Mouse (Mus musculus) thymus, adult 2 months (tissue): ENCODE measurements around the gene Olfr164. TPM values are rescaled to one million over a fixed set of nuclear protein-coding genes. Genes with fewer than 3 reads are reported as not detected.

Experiments
- DNase-seq: peaks from one replicate; pipeline ENCODE4 v3.0.0; 2021
- H3K27ac ChIP-seq: fragments of 200-500 bp; 2 replicates; pipeline ENCODE4 v1.5.1; 2012; ENCODE audit warnings: low read length, control low read depth; ENCODE audit not compliant: control insufficient read depth, insufficient read depth
- H3K27me3 ChIP-seq: fragments of 200-500 bp; 2 replicates; pipeline ENCODE4 v1.6.1; 2012; ENCODE audit warnings: mild to moderate bottlenecking, low read length, moderate library complexity, mixed read lengths; ENCODE audit not compliant: control insufficient read depth, insufficient read depth
- H3K36me3 ChIP-seq: fragments of 200-500 bp; 2 replicates; pipeline ENCODE4 v1.6.1; 2012; ENCODE audit warnings: mild to moderate bottlenecking, low read length, moderate library complexity; ENCODE audit not compliant: control insufficient read depth, insufficient read depth
- H3K4me1 ChIP-seq: fragments of 200-500 bp; replicated peaks from 2 replicates; pipeline ENCODE4 v1.6.1; 2012; ENCODE audit warnings: low read length; ENCODE audit not compliant: control insufficient read depth, insufficient read depth
- H3K4me3 ChIP-seq: fragments of 200-500 bp; 2 replicates; pipeline ENCODE4 v1.5.1; 2012; ENCODE audit warnings: mild to moderate bottlenecking, low read length, control low read depth, moderate library complexity; ENCODE audit not compliant: control insufficient read depth, insufficient read depth
- CTCF ChIP-seq: fragments of 200-500 bp; IDR thresholded peaks from 2 replicates; pipeline ENCODE4 v1.5.1; 2012; ENCODE audit warnings: mild to moderate bottlenecking, control low read depth, low read length, moderate library complexity, borderline replicate concordance; ENCODE audit not compliant: control insufficient read depth, poor library complexity, insufficient read depth; ENCODE audit errors: extremely low read depth
- POLR2A ChIP-seq: fragments of 200-500 bp; IDR thresholded peaks from 2 replicates; pipeline ENCODE4 v1.6.1; 2012; ENCODE audit warnings: mild to moderate bottlenecking, low read length, control low read depth, moderate library complexity; ENCODE audit not compliant: control insufficient read depth, poor library complexity, insufficient read depth; ENCODE audit errors: extremely low read depth
- WGBS: fragments of 180-500 bp; shearing (Covaris S2); methylation state at CpG from one replicate; pipeline ENCODE4 v1.1.7; 2018; 5-methylcytosine and 5-hydroxymethylcytosine counted together
- polyA plus RNA-seq: library from polyadenylated mRNA; depleted of rRNA; stranded (reverse); fragments of >200 nt; gene quantifications from 2 replicates; pipeline ENCODE4 v1.2.3, GENCODE M21; 2012; rRNA removed

Olfr164 gene
- polyA plus RNA-seq: not detected in 2 replicates

DNA sequence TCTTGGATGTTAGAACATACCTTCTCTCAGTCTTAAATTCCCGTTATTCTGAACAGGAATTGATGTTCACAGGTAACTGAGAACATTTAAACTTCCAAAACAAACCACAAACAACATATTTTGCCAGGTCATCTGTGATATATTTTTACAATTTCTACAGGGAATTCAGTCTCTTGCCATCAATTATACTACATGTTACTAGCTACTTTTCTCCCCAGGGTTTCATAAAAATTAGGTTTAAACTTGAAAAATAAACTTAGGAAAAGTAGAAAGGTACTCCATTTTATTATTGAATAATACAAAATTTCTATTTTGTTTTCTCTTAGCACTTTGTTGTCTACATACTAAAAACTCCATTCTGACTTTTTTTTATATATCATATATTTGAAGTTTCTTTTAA is at the start of gene Olfr164:
Olfr164 (minus strand) TSS at position 101 of the 400 bp plus-strand sequence.
- no peak for TF ChIP-seq POLR2A
- TF ChIP-seq CTCF: no peak
- Histone ChIP-seq H3K27ac (no peak within 1 kb of the TSS), H3K4me3 (no peak within 1 kb of the TSS), H3K27me3 (no peaks in the 10 kb centered on the region), H3K36me3 (no peaks in the 10 kb centered on the region), H3K4me1 (no peaks in the 10 kb centered on the region)
- WGBS: 30% methylated on average over 1 of the region's 1 CpGs
- DNase-seq: no peak

DNA sequence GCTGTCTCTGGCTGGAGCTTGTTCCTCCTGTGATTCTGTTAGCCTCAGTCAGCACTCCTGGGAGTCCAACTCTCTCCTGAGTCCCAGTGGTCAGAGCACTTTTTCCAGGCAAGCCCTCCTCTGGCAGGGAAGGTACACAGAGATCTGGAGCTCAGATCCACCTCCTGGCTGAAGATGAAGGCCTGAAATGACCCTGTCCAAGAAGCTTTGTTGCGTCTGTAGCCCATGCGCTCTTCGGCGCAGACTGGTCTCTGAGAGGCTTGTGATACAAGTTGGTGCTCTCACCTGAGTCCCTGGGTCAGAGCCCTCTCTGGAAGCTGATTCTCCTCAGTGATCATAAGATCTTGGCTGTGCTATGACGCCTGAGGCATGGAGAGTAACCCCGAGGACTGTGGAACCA is 35.2 kb upstream of the Olfr164 start:
- Histone ChIP-seq H3K36me3 (no peaks in the 10 kb centered on the region), H3K27me3 (no peaks in the 10 kb centered on the region), H3K27ac (no peak overlapping the region), H3K4me1 (no peaks in the 10 kb centered on the region), H3K4me3 (no peak overlapping the region)
- no peak for DNase-seq
- 95% methylated on average over 6 of the region's 6 CpGs for WGBS
- TF ChIP-seq POLR2A (no peak), CTCF (no peak)

DNA sequence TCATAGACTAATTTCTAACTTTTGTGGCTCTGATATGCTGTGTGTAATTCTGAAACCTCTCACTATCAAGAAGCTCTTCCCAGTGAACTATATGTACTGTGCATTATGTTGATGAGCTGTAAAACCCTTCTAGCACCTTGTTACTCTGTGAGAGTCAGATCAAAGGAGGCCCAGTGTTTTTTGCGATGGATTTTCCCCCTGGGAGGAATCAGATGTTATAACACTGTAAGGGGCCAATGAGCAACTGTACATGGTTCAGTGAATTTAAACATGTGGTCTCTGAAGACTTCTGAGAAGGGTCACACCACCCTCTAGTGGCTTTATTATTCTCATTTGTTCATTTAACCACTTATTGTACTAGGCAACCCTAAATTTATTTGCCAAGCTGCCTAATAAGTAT is 50.6 kb downstream of the Olfr164 start:
- DNase-seq: no peak
- H3K4me1 ChIP-seq: no peaks in the 10 kb centered on the region
- H3K27me3 ChIP-seq: no peaks in the 10 kb centered on the region
- H3K4me3 ChIP-seq: no peak overlapping the region
- H3K36me3 ChIP-seq: no peaks in the 10 kb centered on the region
- 36% methylated on average over 1 of the region's 1 CpGs for WGBS
- TF ChIP-seq POLR2A: no peak
- no peak for TF ChIP-seq CTCF
- no peak overlapping the region for H3K27ac ChIP-seq

DNA sequence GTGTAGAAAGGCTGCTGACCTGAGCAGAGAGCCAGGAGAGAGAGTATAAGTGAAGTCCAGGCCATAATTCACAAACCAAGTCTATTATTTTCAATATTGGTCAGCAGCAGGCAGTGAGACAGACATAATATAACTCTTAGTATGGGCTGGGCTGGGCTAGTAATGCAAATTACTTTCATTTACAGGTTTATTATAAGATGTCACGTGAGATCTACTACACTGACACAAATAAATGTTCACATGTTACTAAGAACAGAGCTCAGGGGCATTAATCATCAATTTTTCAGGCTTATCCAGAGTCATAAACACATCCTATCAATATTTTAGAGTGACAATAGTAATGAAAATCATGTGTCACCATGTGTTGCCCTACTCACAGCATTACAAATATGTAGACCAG is 53.1 kb downstream of the Olfr164 start:
- 65% methylated on average over 1 of the region's 1 CpGs for WGBS
- no peak overlapping the region for H3K27ac ChIP-seq

DNA sequence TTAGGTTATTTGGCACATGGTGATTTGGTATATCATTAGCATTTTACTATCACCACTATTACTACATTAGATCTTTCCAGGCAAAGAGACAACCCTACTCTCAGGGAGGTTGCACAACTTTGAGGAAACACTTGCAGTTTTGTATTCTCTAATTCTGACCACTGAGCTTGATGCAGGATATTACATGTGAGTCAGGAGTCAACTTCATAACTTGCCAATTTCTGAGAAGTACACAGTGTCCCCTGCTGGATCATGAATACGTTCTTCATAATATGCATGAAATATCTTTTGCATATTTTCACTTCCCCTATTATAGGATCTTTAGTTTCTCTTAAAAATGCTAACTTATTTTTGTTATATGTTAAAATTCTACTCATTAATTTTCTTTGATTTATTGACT is 68.0 kb downstream of the Olfr164 start:
- 58% methylated on average over 1 of the region's 1 CpGs for WGBS
- Histone ChIP-seq H3K36me3 (no peaks in the 10 kb centered on the region), H3K27ac (no peak overlapping the region), H3K4me3 (no peak overlapping the region), H3K4me1 (no peaks in the 10 kb centered on the region), H3K27me3 (no peaks in the 10 kb centered on the region)
- no peak for DNase-seq
- TF ChIP-seq POLR2A: no peak
- TF ChIP-seq CTCF: no peak

More for the DNA sequence above, 53.1 kb downstream of the Olfr164 start:
- no peak for DNase-seq
- no peaks in the 10 kb centered on the region for H3K36me3 ChIP-seq
- H3K27me3 ChIP-seq: no peaks in the 10 kb centered on the region
- no peaks in the 10 kb centered on the region for H3K4me1 ChIP-seq
- no peak overlapping the region for H3K4me3 ChIP-seq
- no peak for TF ChIP-seq POLR2A
- no peak for TF ChIP-seq CTCF

DNA sequence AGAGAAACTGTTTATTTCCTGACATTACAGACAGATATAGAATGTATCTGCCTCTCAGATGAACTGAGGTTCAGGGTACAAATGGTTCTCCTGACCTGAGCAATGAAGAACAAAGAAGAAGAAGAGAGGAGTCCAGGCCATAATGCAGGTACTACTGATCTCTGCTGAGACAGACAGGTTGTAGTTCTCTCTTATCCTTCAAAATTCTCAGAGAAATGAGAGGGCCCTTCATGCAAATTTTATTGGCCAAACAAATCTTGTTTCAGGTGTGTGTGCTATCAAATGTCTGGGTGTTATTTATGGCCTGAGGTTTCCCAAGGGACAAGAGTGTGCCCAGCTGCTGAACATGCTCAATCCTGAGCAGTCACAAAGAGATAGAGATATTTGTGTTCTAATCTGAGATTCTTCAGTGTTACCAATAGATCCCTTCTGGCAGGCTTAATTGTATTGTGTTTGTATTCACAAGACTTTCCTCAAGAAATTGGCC is 72.3 kb downstream of the Olfr164 start:
- no peaks in the 10 kb centered on the region for H3K27me3 ChIP-seq
- no peaks in the 10 kb centered on the region for H3K36me3 ChIP-seq
- H3K4me1 ChIP-seq: no peaks in the 10 kb centered on the region
- no peak for DNase-seq
- H3K4me3 ChIP-seq: no peak overlapping the region
- no peak for TF ChIP-seq CTCF
- TF ChIP-seq POLR2A: no peak
- H3K27ac ChIP-seq: no peak overlapping the region
